Mouse (Mus musculus) retina, postnatal 1 day (tissue): ENCODE measurements at regions not wholly inside any gene's neighbourhood (a gene's known extent, or its start where the extent isn't known, plus 50 kb on each side); places are given as distances from the start of the nearest gene placed in this dataset.
A peak's percentile ranks its signal among the peaks of the same experiment; 100 is the strongest.

ENCODE experiments used
- DNase-seq: peaks from one replicate; pipeline ENCODE4 v3.0.0-alpha.2; 2012

DNA sequence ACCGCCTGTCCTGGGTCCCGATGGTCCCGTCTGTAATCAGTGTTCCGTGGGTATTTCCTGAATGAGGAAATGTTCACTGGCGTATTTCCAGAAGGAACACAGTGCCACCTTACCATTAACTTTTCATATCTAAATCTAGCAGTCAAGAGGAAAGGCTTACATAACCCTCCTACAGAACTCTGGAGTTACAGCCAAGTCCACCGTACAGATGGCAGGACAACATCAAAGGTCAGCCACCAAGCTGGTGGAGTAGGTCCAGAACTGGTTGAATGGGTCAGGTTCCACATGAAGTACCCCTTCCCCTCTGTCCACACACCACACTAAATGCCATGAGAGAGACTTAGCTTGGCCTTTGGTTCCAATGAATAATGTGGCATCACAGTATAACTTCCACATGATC is 139.7 kb downstream of the Barhl2 start:
- no peak for DNase-seq

DNA sequence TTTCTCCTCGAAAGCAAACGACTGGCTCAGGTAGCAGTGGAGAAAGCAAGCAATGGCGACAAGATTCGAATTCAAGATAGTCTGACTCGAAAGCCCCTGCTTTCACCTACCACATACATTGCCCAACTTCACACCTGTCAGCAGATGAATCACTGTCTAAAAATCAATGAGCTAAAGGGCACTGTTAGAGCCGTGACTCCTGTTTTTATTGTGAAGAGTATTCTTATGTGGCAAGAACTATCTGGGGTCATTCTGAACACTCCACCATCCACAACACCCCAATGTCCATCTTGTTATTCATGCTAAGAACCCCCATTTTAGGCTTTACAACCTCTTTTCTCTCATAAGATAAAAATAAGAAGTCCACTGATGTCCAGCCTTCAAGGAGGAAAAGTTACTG is 144.1 kb downstream of the Barhl2 start:
- DNase-seq: no peak

DNA sequence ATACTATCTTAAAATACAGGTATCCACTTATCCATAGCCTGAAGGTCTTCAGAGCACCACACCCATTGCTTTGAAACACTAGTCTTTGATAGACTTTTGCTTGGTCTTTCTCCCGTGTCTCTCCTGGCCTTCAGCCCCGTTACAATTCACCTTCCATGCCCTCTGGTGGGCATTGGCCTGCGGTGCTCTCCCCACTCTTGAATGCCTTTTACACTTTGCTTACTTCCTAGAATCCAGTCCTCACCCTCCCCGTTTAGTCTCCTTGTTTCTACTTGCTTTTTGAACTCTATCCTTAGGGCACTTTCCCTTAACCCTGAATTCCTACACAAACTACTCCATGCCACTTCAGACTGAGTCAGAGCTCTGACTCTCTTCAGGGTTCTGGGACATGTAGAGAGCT is 156.6 kb downstream of the Barhl2 start:
- DNase-seq: no peak

DNA sequence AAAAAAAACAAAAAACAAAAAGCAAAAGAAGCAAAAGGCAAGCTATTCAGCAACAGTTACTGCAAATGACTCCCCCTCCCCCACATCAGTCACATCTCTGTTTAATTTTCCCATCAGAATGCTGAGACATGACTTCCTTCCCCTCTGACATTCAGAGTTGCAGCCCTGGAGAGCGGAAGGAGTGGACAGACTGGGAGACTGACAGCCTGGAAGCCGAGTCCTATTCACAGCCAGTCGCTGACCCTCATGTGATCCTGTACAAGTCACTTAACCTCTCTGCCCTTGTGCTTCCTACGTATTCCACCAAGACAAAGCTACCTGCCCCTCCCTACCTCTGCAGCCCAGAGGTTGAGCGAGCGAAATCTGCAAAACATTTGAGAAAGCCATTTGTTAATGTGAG is 161.2 kb downstream of the Barhl2 start:
- no peak for DNase-seq

DNA sequence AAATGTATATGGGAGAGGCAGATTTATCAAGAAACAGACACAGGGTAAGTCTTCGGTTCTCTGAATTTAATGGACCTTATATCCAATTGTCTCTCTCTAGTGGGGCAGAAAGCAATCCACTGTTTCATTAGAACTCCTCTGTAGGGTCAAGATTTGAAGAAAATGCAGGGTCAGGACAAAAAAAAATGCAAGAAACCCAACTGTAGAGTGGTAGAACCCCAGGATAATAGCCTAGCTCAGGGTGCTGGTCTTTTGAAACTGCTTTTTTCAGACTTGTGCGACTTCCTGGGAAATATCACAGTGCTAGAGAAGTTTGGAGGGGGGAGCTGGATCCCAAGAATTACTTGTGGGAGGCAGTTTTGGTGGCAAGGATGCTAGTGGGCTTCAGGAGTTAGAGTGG is 162.0 kb downstream of the Barhl2 start:
- no peak for DNase-seq

DNA sequence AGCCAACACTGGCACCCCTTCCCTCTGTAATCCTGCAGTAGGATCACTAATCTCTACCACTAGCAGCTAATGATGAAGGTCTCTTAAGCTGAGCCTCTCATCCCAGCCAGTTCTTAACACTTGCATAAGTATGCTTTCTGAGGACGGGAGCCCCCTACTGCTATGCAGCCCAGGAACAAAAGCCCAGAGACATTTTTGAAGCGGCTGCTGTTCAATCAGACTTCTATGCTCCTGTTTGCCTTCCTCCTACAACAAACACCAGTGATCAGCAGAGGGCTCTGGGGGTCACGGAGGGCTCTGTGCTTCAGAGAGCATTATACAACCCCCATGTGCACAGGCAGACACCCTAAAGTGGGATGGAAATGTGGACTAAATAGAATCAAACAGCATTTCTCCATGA is 162.4 kb downstream of the Barhl2 start:
- DNase-seq: peak; percentile 85

DNA sequence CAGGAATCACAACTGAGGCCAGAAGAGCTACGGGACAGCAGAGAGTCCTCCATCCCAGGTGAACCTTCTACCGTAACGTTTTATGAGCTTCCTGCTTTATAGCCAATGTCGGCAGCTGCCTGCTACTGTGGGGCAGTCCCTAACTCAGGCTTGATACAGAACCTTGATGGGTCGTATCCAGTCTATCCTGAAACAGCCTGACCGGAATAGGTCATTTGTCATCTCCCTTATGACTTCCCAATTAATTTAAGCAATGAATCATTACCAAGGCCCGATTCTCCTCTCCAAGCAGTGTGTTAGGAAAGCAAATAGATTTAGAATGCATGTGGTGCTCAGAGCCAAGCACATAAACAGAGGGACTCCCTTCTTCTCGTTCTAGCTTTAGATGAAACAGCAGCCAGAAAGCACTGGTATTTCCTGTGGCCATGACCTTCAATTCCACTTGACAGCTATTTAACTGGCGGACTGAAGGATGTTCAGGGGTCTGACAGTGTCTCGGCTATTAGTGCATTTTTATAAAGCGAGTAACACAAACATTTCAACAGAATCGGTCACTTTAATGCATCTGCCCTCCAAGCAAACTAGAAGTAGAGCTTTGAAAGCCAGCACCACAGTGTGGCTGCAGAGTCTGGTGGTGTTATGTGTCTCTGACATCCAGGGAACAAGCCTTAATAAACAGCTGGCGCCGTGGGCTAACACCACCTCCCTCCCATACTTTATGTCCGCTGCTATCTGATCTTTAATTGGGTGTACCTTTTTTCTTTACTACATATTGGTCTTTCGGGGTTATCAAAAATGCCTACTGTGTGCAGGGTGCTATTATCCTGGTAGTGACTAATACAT is 165.4 kb downstream of the Barhl2 start:
- no peak for DNase-seq

DNA sequence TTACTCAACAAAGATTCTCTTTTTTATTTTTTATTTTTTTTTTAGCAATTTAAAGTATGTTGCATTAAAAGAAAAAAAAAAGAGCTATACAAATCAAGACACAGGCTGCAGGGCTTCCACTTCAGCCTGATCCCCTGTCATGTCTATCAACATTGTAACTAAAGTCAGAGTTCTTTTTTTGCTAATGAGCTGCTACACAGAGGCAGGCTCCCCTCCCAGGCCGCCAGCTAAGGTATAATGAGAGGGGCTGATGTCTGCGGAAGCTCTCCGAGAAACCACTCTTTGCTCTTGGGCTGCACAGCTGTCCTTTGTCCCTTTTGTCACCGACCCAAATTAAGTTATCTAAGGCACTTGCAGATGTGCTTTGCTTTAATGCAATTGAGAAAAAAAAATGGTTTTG is 172.8 kb downstream of the Barhl2 start:
- DNase-seq: peak; percentile 36

DNA sequence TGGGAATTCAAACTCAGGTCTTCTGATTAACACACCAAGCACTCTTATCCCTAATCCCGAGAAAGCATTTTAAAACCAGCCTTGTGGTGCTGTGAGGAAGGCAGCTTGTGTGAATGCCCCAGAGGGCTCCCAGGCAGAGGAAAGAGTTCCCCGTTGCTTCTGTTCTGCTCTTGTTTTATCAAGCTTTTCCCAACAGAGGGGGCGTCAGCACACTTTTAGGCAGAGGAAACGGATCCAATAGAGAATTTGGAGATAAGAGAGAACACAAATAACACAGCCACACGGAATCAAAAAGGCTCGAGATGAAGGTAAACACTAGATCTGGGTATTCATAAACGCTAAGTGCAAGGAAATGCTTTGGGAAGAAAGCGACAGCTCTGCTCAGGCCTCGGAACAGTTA is 173.2 kb downstream of the Barhl2 start:
- no peak for DNase-seq

DNA sequence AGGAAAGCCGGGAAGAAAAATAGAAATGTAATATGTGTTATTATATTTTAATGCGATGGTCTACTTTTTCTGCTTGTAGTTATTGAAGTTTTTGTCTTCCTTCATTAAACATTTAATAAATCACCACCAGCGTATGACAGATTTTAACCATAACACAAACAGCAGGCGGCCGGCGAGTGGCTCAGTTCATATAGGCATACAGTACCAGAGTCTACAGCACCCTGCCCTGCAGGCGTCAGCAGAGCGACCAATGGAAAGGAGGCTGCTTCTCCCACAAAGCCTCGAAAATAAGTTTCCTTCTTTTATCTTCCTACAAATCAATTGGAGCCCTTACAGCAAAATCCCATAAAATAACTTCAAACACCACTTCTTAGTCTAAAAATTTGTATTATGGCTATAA is 175.3 kb downstream of the Barhl2 start:
- no peak for DNase-seq

DNA sequence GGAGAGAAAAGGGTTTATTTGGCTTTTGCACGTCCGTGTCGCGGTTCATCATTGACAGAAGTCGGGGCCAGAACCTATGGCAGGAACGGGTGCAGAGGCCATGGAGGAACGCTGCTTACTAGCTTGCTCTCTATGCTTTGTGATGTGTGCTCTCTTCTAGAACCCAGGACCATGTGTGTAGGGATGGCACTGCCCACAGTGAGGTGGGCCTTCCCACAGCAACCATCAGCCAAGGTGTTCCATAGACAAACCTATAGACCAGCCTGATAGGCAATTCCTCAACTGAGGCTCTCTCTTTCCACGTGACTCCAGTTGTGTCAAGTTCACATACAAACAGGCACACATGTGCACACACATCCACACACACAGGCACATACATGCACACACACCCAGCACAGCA is 180.2 kb downstream of the Barhl2 start:
- DNase-seq: no peak

DNA sequence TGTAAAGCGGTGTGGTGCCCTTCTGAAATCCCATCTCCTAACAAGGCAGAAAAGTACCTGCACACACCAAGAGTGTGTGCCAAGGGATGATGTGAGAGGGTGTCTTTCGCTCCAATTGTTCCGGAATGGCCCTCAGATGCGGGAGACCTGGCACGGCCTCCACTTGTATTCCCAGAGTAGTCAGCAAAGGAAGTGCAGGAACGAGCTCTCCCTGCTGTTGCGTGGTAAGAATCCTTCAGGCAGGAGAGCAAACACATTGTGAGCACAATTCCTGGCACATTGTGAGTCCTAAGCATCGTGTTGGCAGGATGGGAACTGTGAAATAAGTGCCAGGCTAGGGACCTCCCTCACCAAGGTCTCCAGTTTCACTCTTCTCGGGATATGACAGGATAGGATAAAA is 180.7 kb downstream of the Barhl2 start:
- no peak for DNase-seq

DNA sequence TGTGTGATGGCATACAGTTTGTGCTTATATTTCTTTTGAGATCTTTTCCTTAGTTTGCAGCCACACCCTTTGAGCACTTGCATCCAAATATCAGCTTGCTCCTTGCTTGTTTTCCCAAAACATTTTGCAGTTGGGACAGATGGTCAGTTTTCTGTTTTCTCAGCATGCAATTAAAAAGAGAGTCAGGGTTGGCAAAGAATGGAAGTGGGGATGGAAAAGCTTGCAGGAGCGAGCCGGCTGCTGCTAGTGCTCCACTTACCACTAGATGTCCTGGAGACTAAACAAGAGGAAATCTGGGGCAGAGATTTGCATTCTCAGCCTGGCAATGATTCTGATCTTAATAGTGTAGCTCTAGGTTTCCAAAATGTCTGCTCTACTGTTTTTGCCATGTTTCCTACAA is 181.8 kb downstream of the Barhl2 start:
- peak; percentile 73 for DNase-seq

DNA sequence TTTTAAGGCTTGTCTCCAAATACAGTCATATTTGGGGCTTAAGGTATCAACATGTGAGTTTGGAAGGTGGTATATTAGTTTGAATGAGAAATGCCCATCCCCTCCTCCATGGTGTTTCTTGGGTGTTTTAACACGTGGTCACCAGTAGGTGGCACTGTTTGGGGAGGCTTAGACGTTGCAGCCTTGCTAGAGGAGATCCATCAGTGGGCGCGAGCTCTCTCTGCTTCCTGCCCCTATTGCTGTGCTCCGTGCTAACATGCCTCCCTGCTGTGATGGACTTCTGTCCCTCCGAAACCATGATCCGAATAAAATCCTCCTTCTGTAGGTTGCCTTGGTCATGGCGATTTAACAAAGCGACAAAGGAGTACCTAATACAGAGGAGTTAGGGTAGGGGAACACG is 183.3 kb downstream of the Barhl2 start:
- peak; percentile 56 for DNase-seq

DNA sequence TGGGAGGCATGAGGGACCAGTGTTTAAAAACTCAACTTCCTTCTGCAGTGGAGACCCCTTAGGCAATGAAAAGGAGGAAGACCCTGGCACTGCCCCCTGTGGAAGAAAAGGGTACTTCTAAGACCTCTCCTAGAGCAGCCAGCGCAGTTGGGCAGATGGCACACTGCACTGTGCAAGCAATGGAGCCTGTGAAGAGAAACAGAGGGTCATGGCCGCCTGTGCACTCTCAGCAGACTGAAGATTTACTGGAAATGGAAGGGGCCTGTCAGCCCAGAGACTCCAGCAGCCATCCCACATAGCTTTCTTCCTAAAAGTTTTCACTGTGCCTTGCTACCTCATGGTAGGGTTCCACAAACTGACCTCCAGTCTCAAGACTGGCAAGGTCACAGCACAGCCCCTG is 193.4 kb downstream of the Barhl2 start:
- DNase-seq: peak; percentile 21

DNA sequence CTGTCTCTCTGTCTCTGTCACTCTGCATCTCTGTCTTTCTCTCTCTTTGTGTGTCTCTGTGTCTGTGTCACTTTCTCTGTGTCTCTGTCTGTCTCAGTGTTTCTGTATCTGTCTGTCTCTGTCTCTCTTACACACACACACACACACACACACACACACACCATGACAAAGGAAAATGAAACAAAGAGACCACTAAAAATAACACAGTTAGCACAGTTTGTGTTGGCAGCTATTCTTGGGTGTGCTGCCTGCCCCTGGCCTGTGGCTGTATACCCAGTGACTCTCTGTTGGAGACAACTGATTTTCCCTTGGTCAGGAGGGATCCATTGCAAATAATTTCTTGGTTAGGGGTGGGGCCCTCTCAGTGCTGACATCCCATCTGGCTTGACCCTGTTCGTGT is 200.8 kb downstream of the Barhl2 start:
- DNase-seq: no peak

DNA sequence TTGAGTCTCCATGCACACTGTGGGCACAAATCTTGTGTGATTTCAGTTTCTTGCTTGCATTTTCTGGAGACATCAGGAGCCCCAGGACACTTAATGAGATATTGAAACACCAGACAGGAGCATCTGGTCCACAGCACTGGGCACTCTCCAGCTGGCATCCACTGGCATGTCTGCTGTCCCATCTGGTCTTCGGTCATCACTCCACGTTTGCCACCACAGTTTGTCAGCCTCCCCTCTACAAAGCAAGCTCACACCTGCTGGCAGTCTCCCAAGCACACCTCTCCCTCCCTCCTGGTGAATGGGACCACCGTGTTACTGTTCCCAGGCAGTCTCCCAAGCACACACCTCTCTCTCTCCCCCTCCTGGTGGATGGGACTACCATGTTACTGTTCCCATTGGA is 228.8 kb downstream of the Barhl2 start:
- DNase-seq: no peak

DNA sequence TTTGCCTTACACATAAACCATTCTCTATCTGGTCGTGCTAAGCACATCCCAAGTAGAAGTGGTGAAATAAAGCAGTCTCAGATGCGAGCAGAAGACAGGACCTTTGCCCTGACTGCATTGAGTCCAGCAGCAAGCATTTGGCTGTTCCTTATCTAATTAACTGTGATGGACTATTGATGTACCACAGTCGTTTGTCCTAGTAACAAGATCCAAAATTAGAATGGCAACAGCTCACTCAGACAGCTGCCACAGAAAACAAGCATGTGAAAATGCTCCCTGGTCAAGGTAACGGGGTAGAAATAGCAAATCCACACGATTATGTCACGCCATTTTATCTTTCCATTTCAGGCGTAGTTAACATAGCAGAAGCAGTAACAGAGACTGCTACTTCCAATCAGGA is 233.8 kb downstream of the Barhl2 start:
- no peak for DNase-seq

DNA sequence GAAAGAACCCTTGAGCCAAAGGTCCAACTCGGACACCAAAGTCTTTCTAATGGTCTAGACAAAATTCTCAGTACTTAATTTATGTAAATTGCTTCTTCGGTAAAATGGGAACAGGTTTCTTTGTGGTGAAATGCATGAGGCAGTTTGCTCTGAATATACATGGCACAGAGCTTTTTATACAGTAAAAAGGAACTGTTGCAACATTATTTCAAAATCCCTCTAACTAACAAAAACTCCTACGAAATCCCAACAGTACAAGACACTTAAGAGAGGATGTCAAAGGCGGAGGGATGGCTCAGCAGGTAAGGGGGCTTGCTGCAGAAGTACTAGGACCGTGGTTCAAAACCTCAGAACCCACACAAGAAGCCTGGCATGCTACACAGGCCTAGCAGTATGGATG is 248.4 kb downstream of the Barhl2 start:
- DNase-seq: no peak

DNA sequence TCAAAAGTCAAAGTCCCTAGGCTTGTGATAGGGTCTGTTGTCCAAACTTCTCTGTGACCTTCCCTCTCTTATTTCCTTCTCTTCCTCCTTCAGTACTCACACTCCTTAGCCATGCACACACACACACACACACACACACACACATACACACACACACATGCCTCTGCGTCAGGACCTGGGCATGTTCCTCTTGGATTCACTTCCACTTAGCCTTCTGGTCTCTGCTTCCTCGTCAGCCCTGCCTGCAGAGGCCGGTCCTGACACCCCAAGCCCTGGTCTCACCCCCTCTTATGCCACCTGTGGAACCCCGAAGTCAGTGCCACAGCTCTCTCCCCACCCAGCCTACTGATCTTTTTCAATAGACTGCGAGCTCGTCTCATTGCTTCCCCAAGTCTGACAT is 250.3 kb downstream of the Barhl2 start:
- DNase-seq: peak; percentile 21

DNA sequence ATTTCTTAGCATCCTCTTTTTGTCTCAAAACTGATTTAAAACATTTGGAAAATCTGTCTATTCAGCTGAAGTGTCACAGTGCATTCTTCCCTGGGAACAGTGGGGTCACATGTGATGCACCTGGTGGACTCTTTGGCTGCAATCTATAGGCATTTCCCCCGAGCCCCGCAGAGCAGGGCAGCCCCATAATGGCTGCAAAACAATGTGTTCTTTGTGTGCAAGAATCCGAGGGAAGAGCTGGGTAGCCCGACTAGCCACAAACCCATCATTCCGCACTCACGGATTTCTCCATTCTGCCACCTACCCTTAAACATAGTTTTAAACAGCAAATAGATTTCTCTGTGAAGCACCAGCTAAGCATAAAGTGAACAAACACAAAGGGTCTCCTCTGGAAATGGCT is 252.2 kb downstream of the Barhl2 start:
- peak; percentile 69 for DNase-seq

DNA sequence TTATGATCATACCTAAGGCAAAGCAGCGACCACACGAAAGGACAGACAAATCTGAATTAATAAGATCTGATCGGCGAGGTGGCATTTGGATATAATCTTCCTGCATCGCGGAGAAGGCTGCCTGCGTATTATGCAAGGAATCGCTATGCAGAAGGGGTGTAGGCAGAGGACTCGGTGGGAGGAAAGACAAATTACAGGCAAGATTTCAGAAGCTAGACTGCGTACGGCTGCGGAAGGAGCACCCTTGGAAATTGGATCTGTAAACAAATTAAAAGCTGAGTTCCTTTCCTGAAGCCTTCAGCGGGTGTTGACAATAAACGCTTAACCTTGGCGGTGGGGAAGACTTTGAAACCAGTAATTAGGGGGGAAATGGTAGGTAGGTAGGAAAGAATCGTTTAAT is 257.3 kb downstream of the Barhl2 start:
- DNase-seq: no peak

DNA sequence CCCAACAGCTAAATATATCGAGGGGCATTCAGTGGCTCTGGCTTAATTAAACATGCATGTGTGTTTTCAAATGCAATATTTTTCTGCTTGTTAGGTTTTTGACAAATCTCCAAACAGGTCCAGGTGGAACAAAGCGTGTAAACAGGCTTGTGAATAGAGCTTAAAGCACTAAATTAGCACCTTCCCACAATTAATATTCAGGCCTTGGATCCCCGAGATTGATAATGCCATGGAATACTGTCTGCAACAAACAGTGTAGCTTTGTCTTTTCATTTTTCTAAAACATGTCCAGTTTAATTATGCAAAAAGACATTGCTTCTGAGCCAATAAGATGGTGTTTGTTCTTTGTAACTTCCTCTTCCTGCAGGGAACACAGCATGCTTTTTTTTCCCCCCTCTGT is 258.9 kb downstream of the Barhl2 start:
- DNase-seq: no peak

DNA sequence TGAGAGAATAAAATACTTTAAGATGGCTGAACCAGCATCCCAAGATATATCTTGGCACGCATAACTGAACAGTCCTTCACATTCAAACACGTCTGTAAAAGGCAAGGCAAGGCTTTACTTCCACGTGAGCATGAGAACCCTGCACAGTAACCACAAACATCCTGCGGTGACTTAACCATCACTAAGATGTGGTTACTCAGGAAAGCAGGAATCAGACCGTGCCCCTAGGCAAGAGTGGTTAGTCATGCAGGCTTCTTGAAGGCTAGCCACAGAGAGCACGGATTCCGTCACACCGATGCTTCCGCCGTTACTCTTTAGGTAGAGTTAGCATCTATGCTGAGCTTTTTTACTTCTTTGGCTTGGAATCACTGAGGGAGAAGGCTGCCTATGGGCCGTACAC is 266.8 kb downstream of the Barhl2 start:
- peak; percentile 32 for DNase-seq

DNA sequence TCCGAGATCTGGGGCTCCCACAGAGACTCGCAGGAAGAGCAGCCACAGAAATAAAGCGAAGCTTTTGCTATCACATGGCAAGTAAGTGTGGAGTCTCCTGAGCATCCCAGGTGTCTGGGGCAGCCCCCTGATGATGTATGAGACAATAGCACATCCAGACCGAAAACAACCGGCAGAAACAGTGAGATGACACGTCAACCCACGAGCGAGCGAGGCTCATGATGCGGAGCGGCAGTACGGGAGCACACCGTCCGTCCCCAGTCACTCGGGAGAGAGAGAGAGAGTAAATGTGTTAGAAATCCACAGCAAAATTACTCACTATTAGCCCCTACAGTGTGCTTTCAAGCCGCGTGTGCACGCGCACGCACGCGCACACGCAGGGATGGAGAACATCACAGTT is 276.2 kb downstream of the Barhl2 start:
- no peak for DNase-seq
